Mouse (Mus musculus) hindbrain, embryonic 14.5 days (tissue): Measurements from ENCODE around the gene Otud7a. TPM values are rescaled to one million over a fixed set of nuclear protein-coding genes. Genes with fewer than 3 reads are reported as not detected.
A peak's percentile ranks its signal among the peaks of the same experiment; 100 is the strongest.

Experiments used
- ATAC-seq: fragments of 200-750 bp; cut with Nextera tagmentation; 2 replicates; pipeline ENCODE4 v1.8.0; 2017; ENCODE audit warnings: moderate number of reproducible peaks, mild to moderate bottlenecking, moderate TSS enrichment, moderate library complexity; ENCODE audit not compliant: low FRiP score
- DNase-seq: peaks from one replicate; pipeline ENCODE4 v3.0.0-alpha.2; 2015; ENCODE audit warnings: low spot score
- H3K27ac ChIP-seq: fragments of 300-500 bp; sonication (generic); 2 replicates; pipeline ENCODE4 v1.5.1; 2014; ENCODE audit warnings: mild to moderate bottlenecking, moderate library complexity
- H3K27me3 ChIP-seq: fragments of 300-500 bp; sonication (generic); 2 replicates; pipeline ENCODE4 v1.6.1; 2014; ENCODE audit warnings: mild to moderate bottlenecking, low read length, mixed read lengths; ENCODE audit not compliant: control insufficient read depth, insufficient read depth
- H3K36me3 ChIP-seq: fragments of 300-500 bp; sonication (generic); replicated peaks from 2 replicates; pipeline ENCODE4 v1.6.1; 2014; ENCODE audit not compliant: control insufficient read depth, insufficient read depth
- H3K4me1 ChIP-seq: fragments of 300-500 bp; sonication (generic); replicated peaks from 2 replicates; pipeline ENCODE4 v1.6.1; 2014; ENCODE audit warnings: antibody characterized with exemption, low read length, mixed read lengths; ENCODE audit not compliant: control insufficient read depth, insufficient read depth
- H3K4me2 ChIP-seq: fragments of 300-500 bp; sonication (generic); replicated peaks from 2 replicates; pipeline ENCODE4 v1.6.1; 2014; ENCODE audit warnings: mild to moderate bottlenecking, moderate library complexity
- H3K4me3 ChIP-seq: fragments of 300-500 bp; sonication (generic); replicated peaks from 2 replicates; pipeline ENCODE4 v1.5.1; 2014; ENCODE audit warnings: mild to moderate bottlenecking, low read length
- H3K9ac ChIP-seq: fragments of 300-500 bp; sonication (generic); 2 replicates; pipeline ENCODE4 v1.6.1; 2014
- H3K9me3 ChIP-seq: fragments of 300-500 bp; sonication (generic); 2 replicates; pipeline ENCODE4 v1.6.1; 2016; ENCODE audit warnings: low read length; ENCODE audit not compliant: control insufficient read depth
- WGBS: fragments of 180-500 bp; shearing (Covaris S2); extraction: QIAGEN DNeasy Blood & Tissue Kit; methylation state at CpG from one replicate; pipeline ENCODE4 v1.1.7; 2014; 5-methylcytosine and 5-hydroxymethylcytosine counted together
- polyA plus RNA-seq: library from polyadenylated mRNA; unstranded; fragments of >200 nt; fragmentation: Nextera tagmentation; extraction: Ambion mirVana; gene quantifications from 2 replicates; pipeline ENCODE4 v1.2.1, GENCODE M21; 2014

Otud7a gene
- polyA plus RNA-seq = 3.5 and 3.7 TPM in 2 replicates

DNA sequence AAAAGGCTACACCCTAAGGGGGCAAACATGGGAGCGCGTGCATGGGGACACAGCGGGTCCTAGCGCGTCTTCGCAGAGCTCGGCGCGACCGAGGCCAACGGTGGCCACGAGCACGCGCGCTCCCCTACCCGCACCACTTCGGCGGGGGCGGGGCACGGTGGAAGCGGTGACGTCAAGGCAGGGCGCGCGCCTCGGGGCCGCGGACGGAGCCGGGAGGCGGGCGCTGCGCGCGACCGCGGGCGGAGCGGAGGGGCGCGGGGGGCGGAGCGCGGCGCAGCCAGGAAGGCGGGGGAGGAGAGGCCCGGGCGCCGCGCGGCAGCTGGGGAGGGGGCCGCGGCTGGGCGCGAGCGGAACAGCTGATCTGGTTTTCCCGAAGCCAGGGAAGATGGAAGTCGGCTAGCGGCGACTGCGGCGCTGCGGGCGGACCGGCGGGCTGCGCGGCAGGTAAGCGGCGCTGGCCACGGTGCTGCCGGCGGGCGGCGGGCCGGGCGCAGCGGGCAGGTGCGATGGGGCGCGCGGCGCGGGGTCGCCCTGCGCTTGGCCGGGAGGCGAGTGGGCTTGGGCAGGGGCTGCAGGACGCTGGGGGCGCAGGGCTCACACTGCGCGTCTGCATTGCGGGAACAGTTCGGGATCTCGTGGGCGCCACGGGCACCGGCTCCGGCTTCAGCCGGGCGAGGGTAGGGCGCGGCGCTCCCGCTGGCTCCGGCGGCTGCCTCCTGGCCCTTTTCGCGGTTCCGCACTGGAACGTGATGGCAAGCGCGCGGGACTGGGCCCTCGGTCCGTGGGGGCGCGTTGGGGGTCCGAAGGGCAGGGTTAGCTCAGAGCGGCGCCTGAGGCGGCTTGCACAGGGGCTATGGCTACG lies at the start of gene Otud7a:
TSS of gene Otud7a (plus strand) at position 268 of the 862 bp plus-strand sequence.
- peak within 1 kb of the TSS; percentile 69 for H3K4me3 ChIP-seq
- H3K27ac ChIP-seq = peak within 1 kb of the TSS; percentile 90
- H3K27me3 ChIP-seq = no peaks in the 10 kb centered on the region
- H3K4me1 ChIP-seq = peaks cover 8% of the 10 kb centered on the region; the same call in 1 of the 2 replicates
- H3K9ac ChIP-seq = peak within 1 kb of the TSS; percentile 84
- H3K36me3 ChIP-seq = no peaks in the 10 kb centered on the region
- H3K4me2 ChIP-seq = peak within 1 kb of the TSS; percentile 69
- WGBS = under 1% methylated on average over 82 of the region's 123 CpGs
- DNase-seq (peak; percentile 92), ATAC-seq (peak; percentile 95)
- no peaks in the 10 kb centered on the region for H3K9me3 ChIP-seq

DNA sequence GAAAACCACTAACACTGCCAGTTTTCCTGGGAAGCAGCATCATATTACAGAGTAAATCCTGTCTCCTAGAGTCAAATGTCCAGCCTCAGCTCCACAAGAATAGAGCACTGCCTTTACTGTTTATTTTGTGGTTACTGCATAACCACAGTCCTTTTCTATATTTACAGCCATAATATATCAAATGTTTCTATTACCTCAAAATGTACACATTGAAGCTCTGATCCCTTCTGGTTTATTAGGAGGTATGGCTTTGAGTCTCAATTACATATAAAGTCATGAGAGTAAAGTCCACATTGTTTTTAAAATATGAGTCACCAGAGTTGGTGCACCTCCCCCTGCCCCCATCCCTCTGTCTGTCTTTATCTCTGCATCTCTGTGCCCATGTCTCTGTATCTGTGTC lies 38.6 kb upstream of the Otud7a start:
- ATAC-seq = no peak
- Histone ChIP-seq H3K4me2 (no peak overlapping the region), H3K9ac (no peak overlapping the region), H3K4me1 (no peaks in the 10 kb centered on the region), H3K9me3 (no peaks in the 10 kb centered on the region), H3K27me3 (no peaks in the 10 kb centered on the region), H3K4me3 (no peak overlapping the region), H3K36me3 (no peaks in the 10 kb centered on the region), H3K27ac (no peak overlapping the region)
- DNase-seq = no peak

DNA sequence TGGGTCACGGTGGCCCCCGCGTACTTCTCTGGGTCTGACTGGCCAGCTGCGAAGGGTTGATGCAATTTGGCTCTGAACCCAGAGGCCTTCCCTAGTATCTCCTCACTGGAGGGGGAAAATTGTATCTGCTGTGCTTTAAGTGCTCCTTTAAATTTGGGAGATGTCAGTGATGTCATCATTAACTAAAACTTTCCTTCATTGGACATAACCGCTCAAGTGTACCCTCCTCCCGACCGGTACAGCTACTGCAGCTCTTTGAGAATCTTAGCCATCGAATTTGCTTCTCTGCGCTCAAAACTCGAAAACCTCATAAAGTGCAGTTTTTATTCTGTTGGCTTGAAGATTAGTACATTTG lies 772 bp downstream of the Otud7a start:
- peaks cover 8% of the 10 kb centered on the region; the same call in 1 of the 2 replicates for H3K4me1 ChIP-seq
- ATAC-seq (no peak; the same call in 1 of the 2 replicates), DNase-seq (peak; percentile 61)
- peak overlapping the region; percentile 84 for H3K9ac ChIP-seq
- H3K4me2 ChIP-seq = peak overlapping the region; percentile 69
- no peaks in the 10 kb centered on the region for H3K27me3 ChIP-seq
- H3K27ac ChIP-seq = peak overlapping the region; percentile 90
- H3K36me3 ChIP-seq = no peaks in the 10 kb centered on the region
- H3K9me3 ChIP-seq = no peaks in the 10 kb centered on the region
- WGBS = 16% methylated on average over 10 of the region's 10 CpGs
- peak overlapping the region; percentile 69 for H3K4me3 ChIP-seq

DNA sequence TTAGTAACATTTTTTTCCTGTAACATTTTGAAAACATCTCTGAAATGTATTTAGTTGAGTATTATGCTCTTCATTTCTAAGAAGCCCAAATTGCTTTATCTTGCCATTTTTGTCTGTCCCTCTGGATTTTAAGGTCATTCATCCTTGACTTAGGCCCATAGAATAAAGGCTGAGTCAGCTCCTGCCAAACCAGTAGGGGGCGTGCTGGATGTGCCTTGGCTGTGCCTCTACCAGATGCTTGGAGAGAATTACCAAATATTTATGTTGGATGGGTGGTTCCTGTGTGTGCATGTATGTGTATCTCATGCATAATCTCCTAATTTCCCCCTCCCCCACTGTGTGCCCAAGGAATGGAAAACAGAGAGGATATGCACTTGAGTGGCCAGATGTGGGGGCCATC lies 2.4 kb downstream of the Otud7a start:
- ATAC-seq = no peak
- Histone ChIP-seq H3K4me3 (no peak overlapping the region), H3K36me3 (no peaks in the 10 kb centered on the region), H3K27me3 (no peaks in the 10 kb centered on the region), H3K9ac (no peak overlapping the region), H3K27ac (no peak overlapping the region), H3K4me1 (peaks cover 8% of the 10 kb centered on the region; the same call in 1 of the 2 replicates), H3K4me2 (no peak overlapping the region), H3K9me3 (no peaks in the 10 kb centered on the region)
- WGBS = 37% methylated on average over 1 of the region's 1 CpGs
- no peak for DNase-seq

DNA sequence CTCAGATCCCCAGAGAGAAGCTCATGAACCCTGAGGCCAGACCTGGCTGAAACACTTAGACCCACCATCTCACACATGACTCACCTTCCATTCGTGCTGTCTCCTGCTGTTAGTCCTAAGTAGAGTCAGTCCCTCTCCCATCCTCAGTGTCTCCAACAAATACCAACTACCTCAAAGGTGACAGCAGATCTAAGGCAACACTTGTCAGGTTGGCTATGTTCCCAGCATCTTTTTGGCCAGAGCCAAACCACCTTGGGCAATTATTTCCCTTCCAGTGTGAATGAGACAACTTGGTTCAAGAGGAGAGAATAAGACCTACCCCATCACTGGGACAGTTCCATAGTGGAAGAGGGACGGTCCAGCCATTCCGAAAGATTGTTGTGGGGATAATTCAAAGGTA lies 10.7 kb downstream of the Otud7a start:
- WGBS = 85% methylated on average over 3 of the region's 3 CpGs
- H3K27ac ChIP-seq = no peak overlapping the region
- H3K9me3 ChIP-seq = no peaks in the 10 kb centered on the region
- H3K9ac ChIP-seq = no peak overlapping the region
- H3K36me3 ChIP-seq = no peaks in the 10 kb centered on the region
- no peak overlapping the region for H3K4me3 ChIP-seq
- DNase-seq (no peak), ATAC-seq (no peak)
- no peaks in the 10 kb centered on the region for H3K4me1 ChIP-seq
- no peak overlapping the region for H3K4me2 ChIP-seq
- no peaks in the 10 kb centered on the region for H3K27me3 ChIP-seq

DNA sequence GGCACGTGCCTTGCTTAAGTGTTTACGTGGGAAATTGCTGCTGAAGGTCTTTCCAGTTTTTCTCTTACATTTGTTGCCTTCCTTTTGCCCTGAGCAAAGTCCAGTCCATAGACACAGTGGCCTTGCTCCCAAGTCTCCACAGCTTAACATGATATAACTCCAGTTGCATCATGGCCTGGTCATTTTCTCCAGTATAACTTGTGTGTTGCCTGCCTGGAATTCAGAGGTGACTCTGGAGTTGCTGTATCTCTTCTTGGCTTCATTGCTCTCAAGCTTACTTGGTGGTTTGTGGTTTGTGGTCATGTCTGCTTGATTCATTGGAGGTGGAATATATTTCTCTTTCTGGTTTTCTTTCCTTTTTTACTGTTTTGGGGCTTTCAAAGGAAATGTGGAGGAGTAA lies 17.7 kb downstream of the Otud7a start:
- H3K4me2 ChIP-seq = no peak overlapping the region
- DNase-seq (no peak), ATAC-seq (no peak)
- no peak overlapping the region for H3K27ac ChIP-seq
- WGBS = 82% methylated on average over 2 of the region's 2 CpGs
- H3K9ac ChIP-seq = no peak overlapping the region
- H3K4me1 ChIP-seq = no peaks in the 10 kb centered on the region
- H3K9me3 ChIP-seq = no peaks in the 10 kb centered on the region
- H3K4me3 ChIP-seq = no peak overlapping the region
- no peaks in the 10 kb centered on the region for H3K36me3 ChIP-seq
- H3K27me3 ChIP-seq = no peaks in the 10 kb centered on the region

DNA sequence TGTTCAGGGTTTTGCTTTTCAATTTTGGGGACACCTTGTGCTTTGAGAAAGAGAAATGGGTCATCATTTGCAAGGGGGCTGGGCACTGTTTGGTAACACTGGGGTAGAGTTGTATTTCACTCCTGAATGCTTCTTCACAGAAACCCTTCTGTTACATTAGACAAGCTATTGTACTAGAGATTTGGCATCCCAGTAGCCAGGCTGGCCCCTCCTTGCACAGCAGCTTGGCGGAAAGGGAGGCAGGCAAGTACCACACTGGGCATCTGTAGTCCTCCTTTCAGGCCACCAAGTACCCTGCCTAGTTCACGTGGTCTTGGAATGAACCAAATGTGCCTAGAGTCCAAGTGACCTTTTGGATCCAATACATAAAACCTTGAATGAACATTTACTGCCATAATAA lies 18.1 kb downstream of the Otud7a start:
- Histone ChIP-seq H3K27me3 (no peaks in the 10 kb centered on the region), H3K36me3 (no peaks in the 10 kb centered on the region), H3K9me3 (no peaks in the 10 kb centered on the region), H3K4me2 (no peak overlapping the region), H3K9ac (no peak overlapping the region), H3K27ac (no peak overlapping the region), H3K4me3 (no peak overlapping the region), H3K4me1 (no peaks in the 10 kb centered on the region)
- 78% methylated on average over 2 of the region's 2 CpGs for WGBS
- ATAC-seq (no peak), DNase-seq (no peak)

DNA sequence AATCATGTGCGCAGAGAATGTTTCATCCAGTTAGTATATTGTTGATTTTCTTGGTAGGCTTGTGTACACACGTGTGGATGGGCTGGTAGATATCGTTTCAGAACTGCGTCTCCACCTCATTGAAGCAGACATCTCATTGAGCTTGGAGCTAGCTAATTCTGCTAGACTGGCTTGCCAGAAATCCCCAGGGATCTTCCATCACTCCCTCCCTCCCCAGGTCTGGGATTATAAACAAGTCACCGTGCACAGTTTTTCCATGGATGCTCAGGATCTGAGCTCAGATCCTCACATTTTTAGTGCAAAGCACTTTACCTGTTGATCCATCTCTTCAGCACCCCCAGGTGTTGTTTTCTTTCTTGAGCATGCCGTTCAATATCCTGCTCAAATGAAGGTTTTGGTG lies 22.2 kb downstream of the Otud7a start:
- no peak for DNase-seq
- Histone ChIP-seq H3K4me1 (no peaks in the 10 kb centered on the region), H3K36me3 (no peaks in the 10 kb centered on the region), H3K9me3 (no peaks in the 10 kb centered on the region), H3K4me2 (no peak overlapping the region), H3K4me3 (no peak overlapping the region), H3K9ac (no peak overlapping the region), H3K27ac (no peak overlapping the region), H3K27me3 (no peaks in the 10 kb centered on the region)
- ATAC-seq = no peak
- 93% methylated on average over 6 of the region's 6 CpGs for WGBS

GRCm38 (mm10) chr7:63468258-63468657 lies 23.7 kb downstream of the Otud7a start:
- WGBS = 84% methylated on average over 3 of the region's 3 CpGs
- ATAC-seq = no peak
- H3K4me1 ChIP-seq = no peaks in the 10 kb centered on the region

More at GRCm38 (mm10) chr7:63468258-63468657, 23.7 kb downstream of the Otud7a start:
- Histone ChIP-seq H3K4me2 (no peak overlapping the region), H3K9me3 (no peaks in the 10 kb centered on the region), H3K27me3 (no peaks in the 10 kb centered on the region), H3K9ac (no peak overlapping the region), H3K36me3 (no peaks in the 10 kb centered on the region), H3K27ac (no peak overlapping the region), H3K4me3 (no peak overlapping the region)
- DNase-seq = no peak
